In the genomic region with DNA sequence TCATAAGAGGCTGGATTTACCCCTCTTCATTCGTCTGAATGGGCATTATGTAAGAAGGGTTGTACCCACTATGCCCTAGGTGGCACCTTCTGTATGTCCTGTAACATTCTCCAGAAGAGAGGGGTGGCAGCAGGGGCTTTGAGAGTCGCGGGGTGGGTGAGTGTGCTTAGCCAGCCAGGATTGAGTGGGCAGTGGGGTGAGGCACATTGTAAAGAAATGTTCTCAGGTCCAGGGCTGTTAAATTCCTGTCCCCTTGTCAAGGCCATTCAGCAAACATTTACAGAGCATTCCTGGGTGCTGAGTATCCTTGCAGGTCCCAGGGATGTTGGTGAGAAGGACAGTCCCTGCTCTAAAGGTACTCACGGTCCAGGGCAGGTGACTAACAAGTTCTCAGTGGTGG, we compare ENCODE assay signal across 30 mouse cellular contexts. TPM values are rescaled to one million over a fixed set of nuclear protein-coding genes. Genes with fewer than 3 reads are reported as not detected.
DNase-seq lines count a peak whose midpoint lies in the region; ATAC-seq and TF ChIP-seq lines count a peak whose summit lies in the region.
"Had no signal": no experiment of that assay in that cellular context is flagged by ENCODE, and none has a peak within 500 bp of the region (broad histone marks: within the 10 kb centered on the region; RNA-seq: fewer than 3 reads in every experiment).

No protein-coding gene starts in this region.

- no peak for ATAC-seq in heart, embryonic 13.5 days (ENCODE audit: extremely low read depth, insufficient number of reproducible peaks, low FRiP score, low TSS enrichment)
- ATAC-seq in liver, embryonic 11.5 days (replicated peaks; ENCODE audit: low FRiP score), result no peak
- ATAC-seq in lung, embryonic 16.5 days (ENCODE audit: low read depth), result peak; percentile 81
- ATAC-seq: activated CD4-positive, CD25-positive, alpha-beta regulatory T cell, adult 4 months; forebrain, embryonic 16.5 days; hindbrain, postnatal 0 days; intestine, embryonic 15.5 days; midbrain, embryonic 13.5 days had no signal

- H3K4me3 ChIP-seq in gastrocnemius, adult 2 months, result peak overlapping the region; percentile 62
- H3K4me3 ChIP-seq in heart, embryonic 13.5 days, result peak overlapping the region; percentile 1; the same call in 1 of the 2 replicates
- 0 out of 2 replicates have a peak overlapping the region, but pooled peaks have one; percentile 6 for H3K4me3 ChIP-seq in liver, embryonic 11.5 days (ENCODE audit: low read depth, low read length)
- H3K4me3 ChIP-seq in lung, embryonic 16.5 days (ENCODE audit: low read length), result no peak overlapping the region
- H3K4me3 ChIP-seq: erythroblast, embryonic 14.5 days; hindbrain, embryonic 12.5 days; intestine, embryonic 15.5 days; limb, embryonic 13.5 days; liver, embryonic 15.5 days; midbrain, embryonic 13.5 days; neural tube, embryonic 13.5 days had no signal

- no peaks in the 10 kb centered on the region for H3K9me3 ChIP-seq in heart, embryonic 13.5 days
- H3K9me3 ChIP-seq in liver, embryonic 11.5 days (ENCODE audit: control insufficient read depth, low read length), result no peaks in the 10 kb centered on the region
- no peaks in the 10 kb centered on the region for H3K9me3 ChIP-seq in lung, embryonic 16.5 days (ENCODE audit: control insufficient read depth, low read length)
- H3K9me3 ChIP-seq: hindbrain, embryonic 12.5 days; intestine, embryonic 15.5 days; limb, embryonic 13.5 days; liver, embryonic 15.5 days; midbrain, embryonic 13.5 days; neural tube, embryonic 13.5 days had no signal

- peaks cover 2% of the 10 kb centered on the region for H3K4me1 ChIP-seq in heart, embryonic 13.5 days
- peaks cover 7% of the 10 kb centered on the region; the same call in 1 of the 2 replicates for H3K4me1 ChIP-seq in liver, embryonic 11.5 days (replicated peaks; ENCODE audit: control insufficient read depth, insufficient read depth, low read length)
- peaks cover 6% of the 10 kb centered on the region for H3K4me1 ChIP-seq in lung, embryonic 16.5 days (replicated peaks; ENCODE audit: control insufficient read depth, insufficient read depth, low read length)
- H3K4me1 ChIP-seq: hindbrain, embryonic 12.5 days; intestine, embryonic 15.5 days; limb, embryonic 13.5 days; midbrain, embryonic 13.5 days; neural tube, embryonic 13.5 days had no signal

- TF ChIP-seq CTCF in gastrocnemius, adult 2 months (IDR thresholded peaks at IDR 0.05), result no peak

- no peaks in the 10 kb centered on the region for H3K36me3 ChIP-seq in heart, embryonic 13.5 days
- no peaks in the 10 kb centered on the region for H3K36me3 ChIP-seq in liver, embryonic 11.5 days (ENCODE audit: control insufficient read depth, insufficient read depth, low read length)
- H3K36me3 ChIP-seq in lung, embryonic 16.5 days (ENCODE audit: control insufficient read depth, insufficient read depth, low read length), result no peaks in the 10 kb centered on the region
- H3K36me3 ChIP-seq: hindbrain, embryonic 12.5 days; intestine, embryonic 15.5 days; limb, embryonic 13.5 days; liver, embryonic 15.5 days; midbrain, embryonic 13.5 days; neural tube, embryonic 13.5 days had no signal

- DNase-seq in gastrocnemius, adult 2 months, result no peak
- no peak for DNase-seq in gastrocnemius, postnatal 36 days
- DNase-seq in heart, adult 8-10 months (ENCODE audit: low spot score), result no peak
- no peak for DNase-seq in liver, embryonic 11.5 days (ENCODE audit: low spot score)
- no peak for DNase-seq in liver
- DNase-seq in lung, postnatal 14 days, result no peak
- DNase-seq: adrenal gland, adult 2 months; adrenal gland, postnatal 36 days; cerebellum, adult 2 months; cerebellum, postnatal 14 days; kidney, adult 8-10 months; kidney, postnatal 4 days; right cerebral cortex, postnatal 4 days; thymus, adult 18-20 months; thymus, postnatal 25 days had no signal

- no peaks in the 10 kb centered on the region for H3K27me3 ChIP-seq in heart, embryonic 13.5 days (replicated peaks)
- no peaks in the 10 kb centered on the region for H3K27me3 ChIP-seq in liver, embryonic 11.5 days (replicated peaks; ENCODE audit: control insufficient read depth, insufficient read depth, low read length)
- H3K27me3 ChIP-seq in lung, embryonic 16.5 days (ENCODE audit: control insufficient read depth, insufficient read depth, low read depth, low read length), result no peaks in the 10 kb centered on the region
- H3K27me3 ChIP-seq: hindbrain, embryonic 12.5 days; intestine, embryonic 15.5 days; limb, embryonic 13.5 days; liver, embryonic 15.5 days; midbrain, embryonic 13.5 days; neural tube, embryonic 13.5 days had no signal

- H3K27ac ChIP-seq in gastrocnemius, adult 2 months, result peak overlapping the region; percentile 74
- H3K27ac ChIP-seq in heart, embryonic 13.5 days (replicated peaks), result no peak overlapping the region
- no peak overlapping the region for H3K27ac ChIP-seq in liver, embryonic 11.5 days (ENCODE audit: low read depth, low read length)
- peak overlapping the region; percentile 51; the same call in 1 of the 2 replicates for H3K27ac ChIP-seq in lung, embryonic 16.5 days (ENCODE audit: low read length)
- H3K27ac ChIP-seq: hindbrain, embryonic 12.5 days; hindbrain, postnatal 0 days; intestine, embryonic 15.5 days; kidney, postnatal 0 days; limb, embryonic 13.5 days; liver, embryonic 15.5 days; midbrain, embryonic 13.5 days; neural tube, embryonic 13.5 days; stomach, postnatal 0 days had no signal

- intact Hi-C loops in gastrocnemius, adult 2 months (cut with DNase I), result no loop called here
- intact Hi-C loops in gastrocnemius, postnatal 36 days (cut with DNase I), result no loop called here

- WGBS in heart, embryonic 13.5 days, result 69% methylated on average over 4 of the region's 4 CpGs
- 72% methylated on average over 4 of the region's 4 CpGs for WGBS in liver, embryonic 11.5 days
- 47% methylated on average over 4 of the region's 4 CpGs for WGBS in lung, embryonic 16.5 days

- H3K4me2 ChIP-seq in heart, embryonic 13.5 days, result peak overlapping the region; percentile 29
- H3K4me2 ChIP-seq in liver, embryonic 11.5 days, result peak overlapping the region; percentile 13; the same call in 1 of the 2 replicates
- no peak overlapping the region for H3K4me2 ChIP-seq in lung, embryonic 16.5 days (ENCODE audit: low read depth, low read length)
- H3K4me2 ChIP-seq: hindbrain, embryonic 12.5 days; intestine, embryonic 15.5 days; limb, embryonic 13.5 days; liver, embryonic 15.5 days; midbrain, embryonic 13.5 days; neural tube, embryonic 13.5 days had no signal

- no peak overlapping the region for H3K9ac ChIP-seq in heart, embryonic 13.5 days
- H3K9ac ChIP-seq in liver, embryonic 11.5 days (ENCODE audit: low read depth, low read length), result no peak overlapping the region
- H3K9ac ChIP-seq in lung, embryonic 16.5 days (ENCODE audit: low read length), result no peak overlapping the region
- H3K9ac ChIP-seq: hindbrain, embryonic 12.5 days; intestine, embryonic 15.5 days; limb, embryonic 13.5 days; liver, embryonic 15.5 days; midbrain, embryonic 13.5 days; neural tube, embryonic 13.5 days had no signal

RNA-seq across cellular contexts. Expression of a gene that starts 7.0 kb away (rescaled TPM):
- total RNA-seq in gastrocnemius, adult 2 months (2021), result 10 to 100 TPM; 12.5 to 15.3 TPM
- total RNA-seq in gastrocnemius, postnatal 36 days (2021), result 10 to 100 TPM; 13.5 to 15.4 TPM
- 13.6 and 16.8 TPM in 2 replicates for polyA plus RNA-seq in heart, embryonic 13.5 days (2015; fragmentation: Nextera tagmentation; extraction: Ambion mirVana)
- total RNA-seq in heart, adult 8-10 months (2022), result 100 to 1,000 TPM in 2 of 4 experiments, 10 to 100 TPM in 2; 82.6 to 137 (median 104) TPM
- 25.3 and 32.4 TPM in 2 replicates for polyA plus RNA-seq in liver, embryonic 11.5 days (2014; fragmentation: Nextera tagmentation; extraction: Ambion mirVana)
- 21.6 and 22.2 TPM in 2 replicates for polyA plus RNA-seq in lung, embryonic 16.5 days (2015; fragmentation: Nextera tagmentation; extraction: Ambion mirVana)
- total RNA-seq: CH12.LX had no signal

RNA-seq across cellular contexts. Expression of a gene that starts 59.0 kb away (rescaled TPM):
- total RNA-seq in gastrocnemius, adult 2 months (2021), result 10 to 100 TPM; 19.1 to 30.7 TPM
- total RNA-seq in gastrocnemius, postnatal 36 days (2021), result 10 to 100 TPM; 20.3 to 28.4 TPM
- polyA plus RNA-seq in heart, embryonic 13.5 days (2015; fragmentation: Nextera tagmentation; extraction: Ambion mirVana), result 79.6 and 84.5 TPM in 2 replicates
- total RNA-seq in heart, adult 8-10 months (2022), result 10 to 100 TPM; 39.4 to 57.8 (median 46.4) TPM
- polyA plus RNA-seq in liver, embryonic 11.5 days (2014; fragmentation: Nextera tagmentation; extraction: Ambion mirVana), result 111 and 113 TPM in 2 replicates
- polyA plus RNA-seq in lung, embryonic 16.5 days (2015; fragmentation: Nextera tagmentation; extraction: Ambion mirVana), result 356 and 405 TPM in 2 replicates
- polyA plus RNA-seq: erythroblast, embryonic 14.5 days had no signal

Comparison
In these comparisons a context has a peak if more than half of its experiments do, and no peak if none do; other contexts are left out.
1. H3K27ac ChIP-seq: peak in gastrocnemius, adult 2 months (single experiment) and lung, embryonic 16.5 days (single experiment); none in heart, embryonic 13.5 days (single experiment) and liver, embryonic 11.5 days (single experiment).
2. RNA of a gene that starts 7.0 kb away (total RNA-seq): 82.6 to 137 TPM in heart, adult 8-10 months; 13.5 to 15.4 TPM in gastrocnemius, postnatal 36 days and 12.5 to 15.3 TPM in gastrocnemius, adult 2 months; every median in the first group is over 4 times any median in the second.